Mouse (Mus musculus): Measurements from ENCODE around the gene Tgoln1. TPM values are rescaled to one million over a fixed set of nuclear protein-coding genes. Genes with fewer than 3 reads are reported as not detected.

The Tgoln1 gene
- total and polyA plus RNA-seq, 3 experiments, result 22.6 to 33.6 (median 23.5) TPM

DNA sequence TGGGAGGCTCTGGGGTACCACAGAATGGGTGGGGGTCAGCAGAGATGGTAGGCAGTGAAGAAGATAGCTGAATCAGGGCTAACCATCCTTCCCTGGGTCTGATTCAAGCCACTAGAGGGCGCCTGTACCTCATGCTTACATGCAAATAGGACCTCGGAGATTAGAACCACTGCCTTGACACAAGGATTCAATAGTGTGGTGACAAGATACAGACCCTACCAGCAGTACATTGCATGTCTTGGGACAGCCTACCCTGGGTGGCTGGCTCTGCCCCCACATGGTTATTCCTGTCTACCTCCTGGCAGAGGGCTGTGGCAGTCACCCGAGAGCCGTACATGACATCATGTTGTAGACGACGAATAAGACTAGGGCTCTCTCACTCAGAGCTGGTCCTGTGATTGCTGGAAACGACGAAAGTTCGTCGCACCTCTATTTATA, 30.6 kb upstream of the Tgoln1 start:
- H3K79me2 ChIP-seq (replicated peaks; ENCODE audit: control insufficient read depth, extremely low read depth, insufficient read depth, poor library complexity, severe bottlenecking), result no peaks in the 10 kb centered on the region
- no peaks in the 10 kb centered on the region for H3K9me3 ChIP-seq (replicated peaks; ENCODE audit: low read length)
- peaks cover 0 to 13% of the 10 kb centered on the region in 2 experiments for H3K36me3 ChIP-seq (replicated peaks in 1 of 2; ENCODE audit: control insufficient read depth in 1 of 2, insufficient read depth in 1 of 2, low read length in 1 of 2)
- no peak overlapping the region for H3K27ac ChIP-seq (ENCODE audit: insufficient read depth, low read depth)
- H3K4me3 ChIP-seq (replicated peaks in 1 of 3; ENCODE audit: low read depth in 2 of 3, low read length in 2 of 3, poor library complexity in 1 of 3), result no peak overlapping the region
- dilution Hi-C loops (cut with MboI; ENCODE audit: extremely low pct_ligation_motif_present, extremely low pct_unique_long_range_greater_than_20kb, low sequenced_read_pairs), result no loop called here
- H3K4me1 ChIP-seq (ENCODE audit: control insufficient read depth in 1 of 2, insufficient read depth in 2 of 2), result peaks cover 0 to 5% of the 10 kb centered on the region in 2 experiments; a peak in 2 of 4 replicates
- no peak overlapping the region for H3K9ac ChIP-seq (ENCODE audit: insufficient read depth, low read depth)
- in situ Hi-C loops (cut with MboI; ENCODE audit: low pct_ligation_motif_present, low pct_unique_long_range_greater_than_20kb, low sequenced_read_pairs), result no loop called here
- TF ChIP-seq UBTF (IDR thresholded peaks at IDR 0.05; ENCODE audit: low read depth, low read length) (no peak), ZC3H11A (IDR thresholded peaks at IDR 0.05; ENCODE audit: low read depth, low read length) (peak; percentile 32; the same call in 1 of the 2 replicates), USF1 (IDR thresholded peaks at IDR 0.05; ENCODE audit: low read depth, low read length) (no peak), RAD21 (IDR thresholded peaks at IDR 0.05; ENCODE audit: low read depth, low read length) (peak; percentile 80), RCOR1 (conservative IDR thresholded peaks at IDR 0.05; ENCODE audit: low read depth, low read length) (no peak), MEF2A (IDR thresholded peaks at IDR 0.05; ENCODE audit: borderline replicate concordance, low read depth, low read length) (0 out of 2 replicates have a peak, but pooled peaks have one; percentile 10), SMC3 (IDR thresholded peaks at IDR 0.05; ENCODE audit: low read depth, low read length) (peak; percentile 78), CTCF (conservative IDR thresholded peaks at IDR 0.05 in 1 of 2, IDR thresholded peaks at IDR 0.05 in 1 of 2; ENCODE audit: low read depth in 2 of 2, low read length in 2 of 2) (peak; percentile 83 to 88)
- H3K4me2 ChIP-seq (ENCODE audit: insufficient read depth, low read depth, poor library complexity, severe bottlenecking), result no peak overlapping the region
- DNase-seq (ENCODE audit: extremely low read depth), result peak; percentile 72
- H3K27me3 ChIP-seq (replicated peaks), result no peaks in the 10 kb centered on the region

DNA sequence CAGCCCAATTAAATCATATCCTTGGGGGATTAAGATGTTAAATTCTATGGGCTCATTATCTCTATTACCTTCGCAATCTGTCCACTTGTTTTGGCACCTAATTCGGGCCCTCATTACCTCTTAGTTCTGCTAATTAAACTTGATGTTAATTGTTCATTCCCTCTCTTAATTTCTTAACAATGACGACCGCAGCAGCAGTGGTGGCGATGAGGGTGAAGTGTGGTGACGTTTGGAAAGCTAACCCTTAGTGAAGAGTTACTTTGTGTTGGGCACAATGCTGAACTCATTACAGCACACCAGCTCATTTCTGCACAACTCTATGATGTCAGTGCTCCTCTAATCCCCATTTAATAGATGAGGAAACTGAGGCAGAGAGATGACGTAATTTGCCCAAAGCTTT, 28.6 kb upstream of the Tgoln1 start:
- in situ Hi-C loops (cut with MboI; ENCODE audit: low pct_ligation_motif_present, low pct_unique_long_range_greater_than_20kb, low sequenced_read_pairs), result no loop called here
- H3K9me3 ChIP-seq (replicated peaks; ENCODE audit: low read length), result no peaks in the 10 kb centered on the region
- H3K79me2 ChIP-seq (replicated peaks; ENCODE audit: control insufficient read depth, extremely low read depth, insufficient read depth, poor library complexity, severe bottlenecking), result no peaks in the 10 kb centered on the region
- H3K9ac ChIP-seq (ENCODE audit: insufficient read depth, low read depth), result no peak overlapping the region
- TF ChIP-seq CHD1 (IDR thresholded peaks at IDR 0.05; ENCODE audit: low read depth, low read length) (no peak), IRF4 (IDR thresholded peaks at IDR 0.05; ENCODE audit: low read depth, low read length) (no peak), ETS1 (conservative IDR thresholded peaks at IDR 0.05; ENCODE audit: low read depth, low read length) (no peak), RAD21 (IDR thresholded peaks at IDR 0.05; ENCODE audit: low read depth, low read length) (no peak), MAZ (IDR thresholded peaks at IDR 0.05; ENCODE audit: low read depth, low read length) (no peak), SMC3 (IDR thresholded peaks at IDR 0.05; ENCODE audit: low read depth, low read length) (no peak), MAX (IDR thresholded peaks at IDR 0.05; ENCODE audit: low read length) (no peak), ZMIZ1 (IDR thresholded peaks at IDR 0.05; ENCODE audit: low read depth, low read length) (no peak), NRF1 (IDR thresholded peaks at IDR 0.05; ENCODE audit: low read depth, low read length) (no peak), ZC3H11A (IDR thresholded peaks at IDR 0.05; ENCODE audit: low read depth, low read length) (no peak), ZNF384 (IDR thresholded peaks at IDR 0.05; ENCODE audit: low read depth, low read length) (no peak)
- peaks cover 0 to 13% of the 10 kb centered on the region in 2 experiments for H3K36me3 ChIP-seq (replicated peaks in 1 of 2; ENCODE audit: control insufficient read depth in 1 of 2, insufficient read depth in 1 of 2, low read length in 1 of 2)
- no peak overlapping the region for H3K4me2 ChIP-seq (ENCODE audit: insufficient read depth, low read depth, poor library complexity, severe bottlenecking)
- H3K4me1 ChIP-seq (ENCODE audit: control insufficient read depth in 1 of 2, insufficient read depth in 2 of 2), result peaks cover 8 to 11% of the 10 kb centered on the region in 2 experiments
- dilution Hi-C loops (cut with MboI; ENCODE audit: extremely low pct_ligation_motif_present, extremely low pct_unique_long_range_greater_than_20kb, low sequenced_read_pairs), result no loop called here
- no peak for DNase-seq (ENCODE audit: extremely low read depth)
- no peaks in the 10 kb centered on the region for H3K27me3 ChIP-seq (replicated peaks)
- no peak overlapping the region for H3K4me3 ChIP-seq (replicated peaks in 1 of 3; ENCODE audit: low read depth in 2 of 3, low read length in 2 of 3, poor library complexity in 1 of 3)
- no peak overlapping the region for H3K27ac ChIP-seq (ENCODE audit: insufficient read depth, low read depth)

Data from CH12.LX (cell line).